Mouse (Mus musculus): ENCODE data around the gene Ncl. TPM values are rescaled to one million over a fixed set of nuclear protein-coding genes. Genes with fewer than 3 reads are reported as not detected.

Gene Ncl
- polyA plus RNA-seq, 1 experiment from 2014 or later, result 410 TPM

Small RNA genes lying within 50 kb of the gene (microRNA-seq; reads per million reads assigned to microRNA genes)
- 58.1 reads per million, percentile 29 among the genes with 10 or more reads in this experiment for gene mmu-mir-3535 (ENCODE audit: insufficient number of aligned reads)

Other genes starting within 250 kb of the Ncl start
- 0.19 and 0.73 TPM in 2 replicates for gene Htr2b, start 247.4 kb downstream of the Ncl start, polyA plus RNA-seq (2014; fragmentation: Nextera tagmentation; extraction: Ambion mirVana)
- gene Gm21972, start 225.8 kb downstream of the Ncl start, polyA plus RNA-seq (2014; fragmentation: Nextera tagmentation; extraction: Ambion mirVana), result not detected in 2 replicates
- gene Armc9, start 204.6 kb downstream of the Ncl start, polyA plus RNA-seq (2014; fragmentation: Nextera tagmentation; extraction: Ambion mirVana), result 40.8 and 41.9 TPM in 2 replicates
- 3.7 and 3.9 TPM in 2 replicates for gene B3gnt7, start 56.6 kb downstream of the Ncl start, polyA plus RNA-seq (2014; fragmentation: Nextera tagmentation; extraction: Ambion mirVana)
- 0.72 TPM in 1 of 2 replicates, not detected in the other for gene Nmur1, start 66.8 kb upstream of the Ncl start, polyA plus RNA-seq (2014; fragmentation: Nextera tagmentation; extraction: Ambion mirVana)
- gene Tex44, start 66.9 kb upstream of the Ncl start, polyA plus RNA-seq (2014; fragmentation: Nextera tagmentation; extraction: Ambion mirVana), result not detected in 2 replicates
- 3,230 and 3,412 TPM in 2 replicates for gene Ptma, start 167.3 kb upstream of the Ncl start, polyA plus RNA-seq (2014; fragmentation: Nextera tagmentation; extraction: Ambion mirVana)
- gene Pde6d, start 223.2 kb upstream of the Ncl start, polyA plus RNA-seq (2014; fragmentation: Nextera tagmentation; extraction: Ambion mirVana), result 81.0 and 88.0 TPM in 2 replicates
- 57.1 and 62.3 TPM in 2 replicates for gene Cops7b, start 223.5 kb upstream of the Ncl start, polyA plus RNA-seq (2014; fragmentation: Nextera tagmentation; extraction: Ambion mirVana)